Mouse (Mus musculus) ES-E14 (cell line): Measurements from ENCODE around the gene Eif4b. TPM values are rescaled to one million over a fixed set of nuclear protein-coding genes. Genes with fewer than 3 reads are reported as not detected.

Experiments
- DNase-seq: peaks from one replicate; pipeline ENCODE4 v3.0.0-alpha.2; 2013; ENCODE audit warnings: low read depth, low spot score
- H3K27ac ChIP-seq: 2 replicates; pipeline ENCODE4 v1.5.1; 2012; ENCODE audit warnings: low read depth, mild to moderate bottlenecking, low read length, moderate library complexity, mixed read lengths; ENCODE audit not compliant: poor library complexity, insufficient read depth, severe bottlenecking
- H3K36me3 ChIP-seq: 2 replicates; pipeline ENCODE4 v1.6.1; 2012; ENCODE audit warnings: mild to moderate bottlenecking, low read length, moderate library complexity, mixed read lengths; ENCODE audit not compliant: control insufficient read depth, poor library complexity, insufficient read depth, severe bottlenecking
- H3K4me1 ChIP-seq, 2 experiments: fragments of 150-350 bp in 1 of 2; sonication (generic) in 1 of 2; 2 replicates each; pipeline ENCODE4 v1.6.1; 2012; ENCODE audit warnings: low read length in 2 of 2, mild to moderate bottlenecking in 1 of 2, mixed read lengths in 1 of 2; ENCODE audit not compliant: control insufficient read depth in 2 of 2, insufficient read depth in 2 of 2, poor library complexity in 1 of 2
- H3K4me3 ChIP-seq, 2 experiments: fragments of 150-350 bp in 1 of 2; sonication (generic) in 1 of 2; 2 replicates each; pipeline ENCODE4 v1.5.1; 2012; ENCODE audit warnings: low read length in 2 of 2, low read depth in 1 of 2, mild to moderate bottlenecking in 1 of 2, mixed read lengths in 1 of 2; ENCODE audit not compliant: insufficient read depth in 1 of 2, poor library complexity in 1 of 2, severe bottlenecking in 1 of 2
- H3K9ac ChIP-seq: 2 replicates; pipeline ENCODE4 v1.6.1; 2012; ENCODE audit warnings: low read depth, mild to moderate bottlenecking, low read length, mixed read lengths; ENCODE audit not compliant: poor library complexity, insufficient read depth, severe bottlenecking
- H3K9me3 ChIP-seq: fragments of 150-350 bp; sonication (generic); 2 replicates; pipeline ENCODE4 v1.6.1; 2012; ENCODE audit warnings: low read depth, mild to moderate bottlenecking, low read length; ENCODE audit not compliant: control insufficient read depth, insufficient read depth
- CHD2 ChIP-seq: IDR thresholded peaks from 2 replicates; pipeline ENCODE4 v1.6.1; 2014; ENCODE audit warnings: mild to moderate bottlenecking, low read depth, low read length, inconsistent platforms
- HCFC1 ChIP-seq: IDR thresholded peaks from 2 replicates; pipeline ENCODE4 v1.6.1; 2012; ENCODE audit warnings: low read length, inconsistent platforms, borderline replicate concordance; ENCODE audit not compliant: insufficient read depth
- MAFK ChIP-seq: IDR thresholded peaks from 2 replicates; pipeline ENCODE4 v1.6.1; 2014; ENCODE audit warnings: mild to moderate bottlenecking, low read depth, low read length, inconsistent platforms; ENCODE audit not compliant: insufficient read depth
- ZC3H11A ChIP-seq: IDR thresholded peaks from 2 replicates; pipeline ENCODE4 v1.6.1; 2012; ENCODE audit warnings: low read depth, mild to moderate bottlenecking, inconsistent platforms, low read length, borderline replicate concordance
- ZNF384 ChIP-seq: IDR thresholded peaks from 2 replicates; pipeline ENCODE4 v1.6.1; 2012; ENCODE audit warnings: low read depth, low read length, inconsistent platforms
- in situ Hi-C, 2 experiments: fragments of 600-800 bp; cut with MboI; formaldehyde crosslinking; loops; one replicate each; pipeline ENCODE4 v1.15.1; 2025; ENCODE audit warnings: low sequenced_read_pairs in 2 of 2, inconsistent platforms in 1 of 2; ENCODE audit not compliant: unreplicated experiment in 2 of 2
- total RNA-seq: library from RNA; depleted of rRNA; stranded (reverse); fragments of 300-350 nt; gene quantifications from 2 replicates; pipeline ENCODE4 v1.2.3, GENCODE M21; 2012

Gene Eif4b
- total RNA-seq, 1 experiment = 361 TPM

- in situ Hi-C loops = no loop called here
Measured at GRCm38 (mm10) chr15:102056495-102057174, 16.9 kb upstream of the Eif4b start.

GRCm38 (mm10) chr15:102065661-102066325 lies 7.8 kb upstream of the Eif4b start:
- Histone ChIP-seq H3K36me3 (no peaks in the 10 kb centered on the region), H3K9me3 (no peaks in the 10 kb centered on the region), H3K9ac (no peak overlapping the region), H3K4me1 (peaks cover 1 to 4% of the 10 kb centered on the region in 2 experiments; a peak in 1 of 4 replicates), H3K27ac (no peak overlapping the region), H3K4me3 (no peak overlapping the region)
- TF ChIP-seq ZC3H11A = peak; percentile 99
- no peak for TF ChIP-seq CHD2
- TF ChIP-seq HCFC1 = peak; percentile 65; the same call in 1 of the 2 replicates
- peak; percentile 14; the same call in 1 of the 2 replicates for TF ChIP-seq MAFK
- no peak for TF ChIP-seq ZNF384
- peak; percentile 90 for DNase-seq
- in situ Hi-C loops = loop anchor here in 1 of 2 experiments (5.0 to 10.0 kb wide), 3 partner anchors 73 to 721 kb away; no protein-coding TSS in a partner anchor

More at GRCm38 (mm10) chr15:102056495-102057174, 16.9 kb upstream of the Eif4b start:
- no peak for DNase-seq
- TF ChIP-seq ZC3H11A (no peak), ZNF384 (no peak), CHD2 (no peak), HCFC1 (no peak), MAFK (no peak)
- Histone ChIP-seq H3K9ac (no peak overlapping the region), H3K4me3 (no peak overlapping the region), H3K9me3 (no peaks in the 10 kb centered on the region), H3K27ac (no peak overlapping the region), H3K36me3 (no peaks in the 10 kb centered on the region), H3K4me1 (no peaks in the 10 kb centered on the region)

DNA sequence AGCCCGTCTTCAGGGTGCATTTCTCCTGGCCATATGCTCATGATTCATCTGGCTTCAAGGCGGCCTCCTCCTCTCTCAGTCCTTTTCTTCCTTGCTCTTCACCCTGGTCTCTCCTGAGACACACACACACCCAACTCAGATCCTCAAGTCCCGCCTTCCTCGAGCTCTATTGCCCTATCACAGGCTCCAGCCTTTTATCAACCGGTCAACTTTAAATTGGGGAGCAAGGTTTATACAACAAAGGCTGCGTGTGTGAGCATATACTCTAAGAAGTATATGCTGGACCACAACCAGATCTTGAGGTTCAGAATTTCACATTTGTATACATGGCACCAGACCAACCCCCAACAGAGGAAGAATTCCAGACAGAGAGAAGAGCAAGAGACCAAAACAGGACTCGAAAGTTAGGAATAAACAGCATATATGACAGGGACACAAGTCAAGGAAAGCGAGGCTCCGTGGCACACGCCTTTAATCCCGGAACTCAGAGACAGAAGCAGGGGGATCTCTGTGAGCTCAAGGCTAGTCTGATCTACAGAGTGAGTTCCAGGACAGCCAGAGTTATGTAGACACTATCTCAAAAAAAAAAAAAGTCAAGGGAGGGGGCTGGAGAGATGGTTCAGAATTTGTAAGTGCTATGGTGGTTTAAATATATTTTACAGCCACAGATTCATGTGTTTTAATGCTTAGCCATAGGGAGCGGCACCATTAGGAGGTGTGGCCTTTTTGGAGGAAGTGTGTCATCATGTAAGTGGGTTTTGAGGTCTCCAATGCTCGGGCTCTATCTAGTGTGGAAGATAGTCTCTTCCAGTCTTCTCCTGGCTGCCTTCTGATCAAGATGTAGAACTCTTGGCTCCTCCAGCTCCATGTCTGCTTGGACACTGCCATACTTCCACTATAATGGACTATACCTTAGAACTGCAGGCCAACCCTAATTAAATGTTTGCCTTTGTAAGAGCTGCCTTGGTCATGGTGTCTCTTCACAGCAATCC lies 2.8 kb upstream of the Eif4b start:
- no peak for DNase-seq
- in situ Hi-C loops = no loop called here

DNA sequence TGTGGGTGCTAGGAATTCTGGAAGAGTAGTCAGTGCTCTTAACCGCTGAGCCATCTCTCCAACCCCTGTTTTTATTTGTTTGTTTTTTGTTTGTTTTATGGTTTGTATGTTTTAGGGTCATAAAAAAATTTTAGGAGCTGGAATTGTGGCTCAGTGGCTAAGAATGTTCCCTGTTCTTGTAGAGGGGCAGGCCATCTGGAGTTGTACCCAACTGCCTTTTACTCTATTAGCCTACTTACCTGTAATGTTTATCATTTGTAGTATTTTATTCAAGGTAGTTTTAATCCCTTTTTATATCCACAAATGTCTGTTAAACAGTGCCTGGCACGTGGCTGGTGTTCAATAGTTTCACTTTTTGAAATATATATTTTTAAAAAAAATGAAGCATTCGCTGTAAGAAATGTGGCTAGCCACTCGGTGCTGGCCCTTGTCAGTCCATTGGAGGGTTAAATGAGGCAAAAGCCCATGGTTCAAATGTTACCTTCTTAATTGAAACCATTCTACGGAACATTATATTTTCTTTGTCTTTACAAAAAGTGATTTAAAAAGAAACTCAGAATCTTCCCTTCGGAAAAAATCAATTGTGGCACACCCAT lies 512 bp upstream of the Eif4b start:
- H3K9me3 ChIP-seq = no peaks in the 10 kb centered on the region
- H3K4me1 ChIP-seq = peaks cover 2 to 3% of the 10 kb centered on the region in 2 experiments; a peak in 2 of 4 replicates
- H3K27ac ChIP-seq = no peak overlapping the region
- H3K4me3 ChIP-seq = peak overlapping the region; percentile 50 to 78; a peak in 3 of 4 replicates
- H3K36me3 ChIP-seq = peaks cover 3% of the 10 kb centered on the region
- in situ Hi-C loops = no loop called here
- no peak for DNase-seq
- peak overlapping the region; percentile 48; the same call in 1 of the 2 replicates for H3K9ac ChIP-seq
- TF ChIP-seq HCFC1 (no peak), ZNF384 (no peak), MAFK (no peak), ZC3H11A (no peak), CHD2 (no peak)

More for the DNA sequence above, 2.8 kb upstream of the Eif4b start:
- Histone ChIP-seq H3K27ac (no peak overlapping the region), H3K36me3 (peaks cover 3% of the 10 kb centered on the region), H3K4me1 (peaks cover 0 to 2% of the 10 kb centered on the region in 2 experiments; a peak in 2 of 4 replicates), H3K9ac (peak overlapping the region; percentile 50; the same call in 1 of the 2 replicates), H3K9me3 (no peaks in the 10 kb centered on the region), H3K4me3 (no peak overlapping the region)
- no peak for TF ChIP-seq ZC3H11A
- no peak for TF ChIP-seq ZNF384
- TF ChIP-seq HCFC1 = no peak
- TF ChIP-seq CHD2 = no peak
- TF ChIP-seq MAFK = no peak
